Mouse (Mus musculus) embryonic fibroblast, embryonic 13.5 days (primary cell): Measurements from ENCODE around the gene Tdo2.

Experiments used
- CTCF ChIP-seq: IDR thresholded peaks from 2 replicates; pipeline ENCODE4 v1.5.1; 2011; ENCODE audit warnings: mild to moderate bottlenecking, control low read depth, low read length, moderate library complexity, borderline replicate concordance; ENCODE audit not compliant: insufficient read depth
- POLR2A ChIP-seq: IDR thresholded peaks from 2 replicates; pipeline ENCODE4 v1.6.1; 2011; ENCODE audit warnings: low read depth, mild to moderate bottlenecking, control low read depth, low read length, moderate library complexity

DNA sequence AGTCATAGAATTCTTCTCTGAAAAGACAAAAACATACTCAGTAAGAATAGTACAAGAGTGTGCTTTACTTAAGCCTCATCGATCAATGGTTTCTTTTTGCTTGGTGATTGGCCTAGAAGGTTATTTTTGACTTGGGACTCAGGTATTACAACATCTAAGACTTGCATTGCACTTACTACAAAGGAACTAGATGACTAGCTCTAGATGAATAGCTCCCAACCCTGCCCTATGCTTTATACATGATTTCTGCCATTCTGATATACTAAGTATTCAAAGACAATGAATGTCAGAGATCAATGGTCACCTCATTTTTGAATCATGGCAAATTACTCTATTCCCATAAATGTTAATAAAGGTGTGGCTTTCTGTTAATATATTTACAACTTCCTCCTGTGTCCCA, 31.0 kb upstream of the Tdo2 start:
- TF ChIP-seq CTCF (no peak), POLR2A (no peak)
